In the genomic region with DNA sequence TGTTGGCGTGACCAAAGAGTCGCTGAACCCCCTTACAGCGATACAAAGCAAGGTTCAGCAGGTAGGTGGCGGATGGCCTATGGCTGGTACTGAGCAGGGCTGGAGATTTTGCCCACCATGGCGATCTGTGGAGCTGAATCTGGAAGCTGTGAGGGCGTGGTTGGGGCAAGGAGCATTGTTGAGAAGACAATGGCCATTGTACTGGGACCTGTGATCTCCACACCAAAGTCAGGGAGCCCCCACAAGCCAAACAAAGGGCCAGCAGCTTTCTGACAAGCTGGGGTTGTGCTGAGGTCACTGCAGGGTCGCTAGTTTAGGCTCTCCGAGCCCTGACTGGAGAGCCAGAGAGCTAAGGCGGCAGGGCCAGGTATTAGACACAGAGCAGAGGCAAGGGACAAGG, we compare ENCODE assay signal across 17 mouse cellular contexts. TPM values are rescaled to one million over a fixed set of nuclear protein-coding genes. Genes with fewer than 3 reads are reported as not detected.
"Had no signal": no experiment of that assay in that cellular context is flagged by ENCODE, and none has a peak within 500 bp of the region (broad histone marks: within the 10 kb centered on the region; RNA-seq: fewer than 3 reads in every experiment).

No protein-coding gene starts in this region.

- H3K27me3 ChIP-seq: limb, embryonic 12.5 days; liver, embryonic 13.5 days had no signal

- H3K9me3 ChIP-seq: limb, embryonic 12.5 days; liver, embryonic 13.5 days; neural tube, embryonic 12.5 days had no signal

- H3K36me3 ChIP-seq: limb, embryonic 12.5 days; liver, embryonic 13.5 days; neural tube, embryonic 12.5 days had no signal

- H3K27ac ChIP-seq: kidney, postnatal 0 days; limb, embryonic 12.5 days; liver, embryonic 13.5 days; neural tube, embryonic 12.5 days; stomach, postnatal 0 days had no signal

- H3K4me3 ChIP-seq: limb, embryonic 12.5 days; liver, embryonic 13.5 days; myocyte; neural tube, embryonic 12.5 days had no signal

- DNase-seq: kidney, adult 8-10 months; kidney, postnatal 36 days; layer of hippocampus, adult 9-11 months; layer of hippocampus, postnatal 36 days; liver; liver, embryonic 13.5 days; liver, postnatal 0 days; midbrain, embryonic 14.5 days; right cerebral cortex, adult 18-20 months; thymus, adult 2 months; thymus, postnatal 25 days had no signal

- H3K4me1 ChIP-seq: liver, embryonic 13.5 days had no signal

RNA-seq across cellular contexts. Expression of gene Hnf1b, which starts 15.4 kb away (rescaled TPM):
- total RNA-seq: megakaryocyte-erythroid progenitor cell, adult 5-6 weeks had no signal
- polyA plus RNA-seq: limb, embryonic 12.5 days; myocyte had no signal
